Mouse (Mus musculus) E14TG2a.4 (cell line): ENCODE data around the gene Pfkp.
A peak's percentile ranks its signal among the peaks of the same experiment; 100 is the strongest.

Experiments
- H3K27me3 ChIP-seq: 2 replicates; pipeline ENCODE4 v1.6.1; 2014; ENCODE audit warnings: low read length, control low read depth; ENCODE audit not compliant: insufficient read depth
- H3K36me3 ChIP-seq: 2 replicates; pipeline ENCODE4 v1.6.1; 2014; ENCODE audit warnings: low read length, control low read depth; ENCODE audit not compliant: insufficient read depth
- H3K4me1 ChIP-seq: replicated peaks from 2 replicates; pipeline ENCODE4 v1.6.1; 2014; ENCODE audit warnings: low read depth, low read length, control low read depth
- H3K4me3 ChIP-seq: replicated peaks from 2 replicates; pipeline ENCODE4 v1.5.1; 2014; ENCODE audit warnings: mild to moderate bottlenecking, low read length
- H3K9me3 ChIP-seq: 2 replicates; pipeline ENCODE4 v1.6.1; 2014; ENCODE audit warnings: low read length, control low read depth
- CTCF ChIP-seq: conservative IDR thresholded peaks from 2 replicates; pipeline ENCODE4 v1.5.1; 2014; ENCODE audit warnings: low read length
- NANOG ChIP-seq: IDR thresholded peaks from 2 replicates; pipeline ENCODE4 v1.6.1; 2014; ENCODE audit warnings: borderline replicate concordance, low read length, mixed read lengths
- POU5F1 ChIP-seq: IDR thresholded peaks from 2 replicates; pipeline ENCODE4 v1.6.1; 2014; ENCODE audit warnings: low read length, borderline replicate concordance

The Pfkp gene

DNA sequence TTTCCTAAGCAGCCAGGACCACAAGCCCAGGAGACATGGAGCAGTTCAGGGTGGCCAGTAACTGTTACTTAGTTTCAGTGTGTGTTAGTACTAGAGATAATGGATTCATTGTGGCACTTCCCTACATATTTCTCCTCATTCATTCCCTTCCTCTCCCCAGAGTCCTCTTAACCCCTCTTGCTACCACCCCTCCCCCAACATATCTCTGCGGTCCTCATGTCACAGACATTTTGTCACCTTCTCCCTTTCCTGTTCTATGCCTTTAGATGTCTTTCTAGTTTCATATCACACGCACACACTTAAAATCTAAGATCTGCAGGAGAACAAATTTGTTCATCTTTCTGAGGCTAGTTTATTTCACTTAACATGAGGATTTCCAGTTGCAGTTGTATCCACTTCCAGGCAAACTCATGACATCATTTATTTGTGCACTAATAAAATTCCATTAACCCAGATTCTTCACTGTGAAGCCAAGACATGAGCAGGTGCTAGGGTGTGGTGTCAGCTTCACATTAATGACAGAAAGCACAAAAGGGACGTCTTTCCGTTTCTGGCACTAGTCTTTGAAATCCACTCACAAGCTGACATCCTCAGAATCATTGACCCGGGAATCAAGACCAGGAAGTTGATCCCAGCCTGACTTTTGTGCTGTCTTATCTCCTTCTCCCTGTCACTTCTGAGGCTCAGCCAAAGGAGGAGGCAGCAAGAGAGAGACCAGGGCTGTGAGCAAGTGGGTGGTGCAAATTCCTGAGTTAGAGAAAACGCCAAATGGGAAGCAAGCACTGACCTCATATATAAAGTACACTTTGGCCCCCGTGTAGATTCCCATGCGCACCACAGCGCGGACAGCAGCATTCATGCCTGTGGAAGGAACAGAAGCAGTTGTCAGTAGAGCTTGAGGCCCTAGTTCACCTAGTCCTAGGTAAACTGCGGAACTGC, 13.2 kb downstream of the Pfkp start:
- TF ChIP-seq POU5F1 (no peak), CTCF (no peak), NANOG (no peak)
- Histone ChIP-seq H3K9me3 (peaks cover 28% of the 10 kb centered on the region), H3K27me3 (no peaks in the 10 kb centered on the region), H3K4me1 (peaks cover 95% of the 10 kb centered on the region), H3K36me3 (peaks cover 100% of the 10 kb centered on the region), H3K4me3 (peak overlapping the region; percentile 5; the same call in 1 of the 2 replicates)

DNA sequence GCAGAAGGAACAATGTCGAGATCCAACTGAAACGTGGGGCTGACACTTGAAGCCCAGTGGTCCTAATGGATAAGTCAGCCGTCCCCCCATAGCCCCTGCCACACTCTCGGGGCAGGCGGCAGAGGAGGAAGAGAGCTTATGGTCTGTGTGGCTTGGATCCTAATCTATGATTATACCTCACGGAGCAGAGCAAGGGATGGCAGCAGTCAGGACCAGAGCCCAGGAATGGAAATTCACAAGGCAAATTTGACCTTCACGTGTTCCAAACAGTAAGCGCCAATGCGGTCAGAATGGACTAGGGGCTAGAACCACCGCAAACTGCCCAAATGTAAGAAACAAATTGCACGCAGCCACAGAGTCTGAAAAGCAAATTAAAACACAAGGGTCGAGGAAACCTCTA, 14.5 kb downstream of the Pfkp start:
- Histone ChIP-seq H3K36me3 (peaks cover 100% of the 10 kb centered on the region), H3K4me3 (no peak overlapping the region), H3K9me3 (peaks cover 16% of the 10 kb centered on the region), H3K4me1 (peaks cover 99% of the 10 kb centered on the region), H3K27me3 (no peaks in the 10 kb centered on the region)
- TF ChIP-seq NANOG (no peak), POU5F1 (no peak), CTCF (no peak)

DNA sequence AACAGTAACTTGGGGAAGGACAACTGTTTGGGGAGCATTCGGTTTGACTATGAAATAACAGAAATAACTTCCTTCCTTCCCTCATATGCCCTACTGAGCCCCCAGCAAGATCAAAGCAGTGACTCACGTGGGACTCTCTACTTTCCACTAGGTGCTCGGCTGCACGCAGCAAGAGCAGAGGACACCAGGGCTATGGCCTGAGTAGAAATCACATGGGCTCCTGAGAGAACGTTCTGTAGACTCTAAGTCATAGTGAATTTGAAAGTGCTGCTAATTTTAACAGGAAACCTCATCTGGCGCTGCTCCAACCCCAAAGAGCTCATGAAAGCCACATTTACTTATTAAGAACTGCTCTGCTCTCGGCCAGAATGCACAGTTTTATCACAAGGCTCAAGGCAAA, 15.1 kb downstream of the Pfkp start:
- Histone ChIP-seq H3K36me3 (peaks cover 100% of the 10 kb centered on the region), H3K9me3 (peaks cover 11% of the 10 kb centered on the region)

DNA sequence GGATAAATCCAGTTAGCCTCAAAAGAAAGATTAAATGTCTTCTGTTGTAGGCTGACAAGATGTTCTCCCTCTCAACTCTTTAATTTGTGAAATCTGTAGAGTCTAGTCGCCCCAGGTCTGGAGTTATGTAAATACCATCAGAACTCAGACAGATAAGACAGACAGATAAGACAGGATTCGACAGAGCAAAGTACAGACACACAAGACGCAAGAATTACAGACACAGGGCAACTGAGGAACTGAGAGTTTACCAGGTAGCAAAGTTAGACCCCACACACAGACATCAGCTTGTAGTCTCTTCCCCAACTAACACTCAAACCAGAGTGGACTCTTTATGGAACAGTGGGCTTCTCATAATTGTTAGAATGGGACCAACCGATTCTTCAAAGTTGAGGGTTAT, 15.6 kb downstream of the Pfkp start:
- Histone ChIP-seq H3K4me1 (peaks cover 94% of the 10 kb centered on the region), H3K27me3 (no peaks in the 10 kb centered on the region), H3K36me3 (peaks cover 100% of the 10 kb centered on the region), H3K9me3 (peaks cover 5% of the 10 kb centered on the region), H3K4me3 (no peak overlapping the region)
- TF ChIP-seq POU5F1 (no peak), CTCF (no peak), NANOG (no peak)

More for the DNA sequence above, 15.1 kb downstream of the Pfkp start:
- peaks cover 99% of the 10 kb centered on the region for H3K4me1 ChIP-seq
- H3K4me3 ChIP-seq, result no peak overlapping the region
- TF ChIP-seq NANOG (no peak), CTCF (no peak), POU5F1 (no peak)
- H3K27me3 ChIP-seq, result no peaks in the 10 kb centered on the region

DNA sequence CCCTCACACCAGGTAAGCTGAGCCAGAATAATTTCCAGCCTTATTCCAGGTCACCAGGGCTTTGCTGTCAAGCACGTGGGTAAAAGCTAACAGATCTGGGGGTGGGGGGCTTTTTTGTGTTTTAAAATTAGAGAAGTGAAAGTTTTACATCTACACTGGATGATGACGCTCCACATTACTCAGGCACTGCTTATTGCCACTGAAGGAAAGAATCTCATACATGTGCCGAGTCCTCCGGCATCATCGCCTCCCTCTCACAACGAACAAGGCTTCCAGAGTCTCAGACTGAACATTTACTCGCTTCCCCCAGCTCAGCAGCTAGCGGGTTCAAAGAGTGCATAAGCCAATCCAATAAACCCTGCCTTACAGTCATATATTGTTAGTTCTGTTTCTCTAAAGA, 16.1 kb downstream of the Pfkp start:
- H3K27me3 ChIP-seq, result no peaks in the 10 kb centered on the region
- H3K36me3 ChIP-seq, result peaks cover 100% of the 10 kb centered on the region
- peaks cover 90% of the 10 kb centered on the region for H3K4me1 ChIP-seq
- H3K4me3 ChIP-seq, result peak overlapping the region; percentile 30
- no peak for TF ChIP-seq POU5F1
- TF ChIP-seq NANOG, result no peak
- TF ChIP-seq CTCF, result no peak
- peaks cover under 1% of the 10 kb centered on the region for H3K9me3 ChIP-seq

DNA sequence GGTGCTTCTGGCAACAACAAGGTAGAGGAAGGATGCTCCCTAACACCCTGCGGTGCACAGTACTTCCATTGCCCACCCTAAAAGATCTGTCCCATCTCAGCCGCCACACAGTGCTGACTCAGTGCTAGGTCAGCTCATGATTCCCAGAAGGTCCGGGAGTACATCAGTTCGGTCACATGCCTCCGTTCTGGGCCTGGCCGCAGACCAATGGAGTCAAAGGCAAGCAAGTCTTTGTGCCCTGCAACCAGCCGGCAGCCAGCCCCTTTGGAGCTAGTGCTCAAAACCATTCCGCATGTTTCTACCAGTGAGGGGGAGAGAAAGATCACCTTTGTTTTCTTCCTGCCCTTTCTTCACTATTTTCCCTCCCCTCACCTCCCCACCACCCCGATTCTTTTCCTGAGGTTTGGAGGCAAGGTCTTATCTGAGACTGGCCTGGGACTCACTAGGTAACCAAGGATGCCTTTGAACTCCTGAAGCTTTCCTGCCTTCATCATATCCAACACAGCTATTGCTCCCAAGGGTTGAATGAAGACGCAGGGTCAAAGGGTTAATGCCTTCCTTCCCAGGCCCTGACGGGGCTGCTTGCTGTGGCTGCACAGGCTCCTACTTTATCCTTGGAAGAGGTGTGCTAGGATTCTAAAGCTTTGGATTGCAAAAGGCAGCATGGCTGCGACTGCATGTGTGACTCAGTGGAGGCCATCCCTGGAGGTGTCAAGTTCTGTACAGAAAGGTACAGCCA, 16.6 kb downstream of the Pfkp start:
- H3K36me3 ChIP-seq, result peaks cover 99% of the 10 kb centered on the region
- TF ChIP-seq NANOG (no peak), CTCF (no peak), POU5F1 (no peak)
- peaks cover 85% of the 10 kb centered on the region for H3K4me1 ChIP-seq
- no peaks in the 10 kb centered on the region for H3K27me3 ChIP-seq
- H3K9me3 ChIP-seq, result peaks cover under 1% of the 10 kb centered on the region; the same call in 1 of the 2 replicates
- peak overlapping the region; percentile 30 for H3K4me3 ChIP-seq

DNA sequence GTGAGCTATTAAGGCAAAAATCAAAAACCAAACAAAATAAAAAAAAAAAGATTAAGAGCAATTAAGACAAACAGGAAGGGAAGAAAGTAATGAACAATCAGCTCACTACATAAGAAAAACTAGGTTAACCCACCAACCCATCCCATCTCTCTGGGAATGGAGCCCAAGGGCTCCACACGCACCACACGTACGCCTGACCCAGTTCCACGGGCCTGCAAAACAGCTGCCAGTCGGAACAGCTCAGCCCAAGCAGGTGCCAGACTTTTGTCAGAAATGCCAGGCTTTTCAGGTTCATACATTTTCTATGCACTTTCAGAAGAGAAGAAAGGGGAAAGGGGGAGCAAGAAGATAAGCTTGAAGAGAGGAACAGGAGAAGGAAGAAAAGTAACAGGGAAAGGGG, 17.9 kb downstream of the Pfkp start:
- no peak overlapping the region for H3K4me3 ChIP-seq
- no peaks in the 10 kb centered on the region for H3K27me3 ChIP-seq
- peaks cover 9% of the 10 kb centered on the region for H3K9me3 ChIP-seq
- H3K36me3 ChIP-seq, result peaks cover 99% of the 10 kb centered on the region
- peaks cover 85% of the 10 kb centered on the region for H3K4me1 ChIP-seq
- TF ChIP-seq NANOG, result no peak
- TF ChIP-seq CTCF, result no peak
- no peak for TF ChIP-seq POU5F1

DNA sequence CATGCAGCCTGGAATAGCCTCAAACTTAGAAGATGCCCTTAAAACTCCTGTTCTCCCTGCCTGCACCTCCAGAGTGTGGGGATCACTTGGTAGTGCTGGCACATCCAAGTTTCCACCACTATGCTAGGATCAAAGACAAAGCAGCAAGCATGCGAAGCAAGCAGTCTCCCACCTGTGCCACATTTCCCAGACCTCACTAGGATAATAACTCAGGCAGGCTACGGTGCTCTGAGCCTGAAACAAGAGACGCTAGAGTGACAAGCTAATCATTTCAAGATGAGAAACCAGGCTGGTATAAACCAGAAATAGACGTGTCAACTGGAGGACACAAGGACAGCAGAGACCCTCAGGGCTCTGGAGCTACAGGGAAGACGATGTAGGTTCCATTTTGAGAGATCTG, 18.6 kb downstream of the Pfkp start:
- Histone ChIP-seq H3K4me3 (no peak overlapping the region), H3K27me3 (no peaks in the 10 kb centered on the region), H3K9me3 (peaks cover 9% of the 10 kb centered on the region), H3K36me3 (peaks cover 99% of the 10 kb centered on the region), H3K4me1 (peaks cover 81% of the 10 kb centered on the region)
- no peak for TF ChIP-seq POU5F1
- no peak for TF ChIP-seq CTCF
- no peak for TF ChIP-seq NANOG
